Mouse (Mus musculus) hindbrain, embryonic 13.5 days (tissue): Measurements from ENCODE around the gene Atf6. TPM values are rescaled to one million over a fixed set of nuclear protein-coding genes. Genes with fewer than 3 reads are reported as not detected.

Experiments used
- ATAC-seq: fragments of 200-750 bp; cut with Nextera tagmentation; 2 replicates; pipeline ENCODE4 v1.8.0; 2017; ENCODE audit warnings: moderate TSS enrichment; ENCODE audit not compliant: low FRiP score
- H3K27ac ChIP-seq: fragments of 300-500 bp; sonication (generic); 2 replicates; pipeline ENCODE4 v1.5.1; 2015; ENCODE audit warnings: inconsistent platforms, mild to moderate bottlenecking, moderate library complexity
- H3K27me3 ChIP-seq: fragments of 300-500 bp; sonication (generic); 2 replicates; pipeline ENCODE4 v1.6.1; 2015; ENCODE audit warnings: mild to moderate bottlenecking, inconsistent platforms
- H3K36me3 ChIP-seq: fragments of 300-500 bp; sonication (generic); 2 replicates; pipeline ENCODE4 v1.6.1; 2015; ENCODE audit warnings: mild to moderate bottlenecking, inconsistent platforms
- H3K4me1 ChIP-seq: fragments of 300-500 bp; sonication (generic); replicated peaks from 2 replicates; pipeline ENCODE4 v1.6.1; 2015; ENCODE audit warnings: inconsistent platforms
- H3K4me2 ChIP-seq: fragments of 300-500 bp; sonication (generic); 2 replicates; pipeline ENCODE4 v1.6.1; 2015; ENCODE audit warnings: inconsistent platforms, mild to moderate bottlenecking, moderate library complexity
- H3K4me3 ChIP-seq: fragments of 300-500 bp; sonication (generic); 2 replicates; pipeline ENCODE4 v1.5.1; 2015; ENCODE audit warnings: mild to moderate bottlenecking, inconsistent platforms
- H3K9ac ChIP-seq: fragments of 300-500 bp; sonication (generic); 2 replicates; pipeline ENCODE4 v1.6.1; 2015; ENCODE audit warnings: mild to moderate bottlenecking, inconsistent platforms
- H3K9me3 ChIP-seq: fragments of 300-500 bp; sonication (generic); 2 replicates; pipeline ENCODE4 v1.6.1; 2016; ENCODE audit warnings: inconsistent platforms
- WGBS: fragments of 180-500 bp; shearing (Covaris S2); methylation state at CpG from one replicate; pipeline ENCODE4 v1.1.7; 2015; 5-methylcytosine and 5-hydroxymethylcytosine counted together
- polyA plus RNA-seq: library from polyadenylated mRNA; unstranded; fragments of >200 nt; fragmentation: Nextera tagmentation; extraction: Ambion mirVana; gene quantifications from 2 replicates; pipeline ENCODE4 v1.2.1, GENCODE M21; 2015

Atf6 gene
- polyA plus RNA-seq, 1 experiment from 2014 or later: 7.5 TPM

DNA sequence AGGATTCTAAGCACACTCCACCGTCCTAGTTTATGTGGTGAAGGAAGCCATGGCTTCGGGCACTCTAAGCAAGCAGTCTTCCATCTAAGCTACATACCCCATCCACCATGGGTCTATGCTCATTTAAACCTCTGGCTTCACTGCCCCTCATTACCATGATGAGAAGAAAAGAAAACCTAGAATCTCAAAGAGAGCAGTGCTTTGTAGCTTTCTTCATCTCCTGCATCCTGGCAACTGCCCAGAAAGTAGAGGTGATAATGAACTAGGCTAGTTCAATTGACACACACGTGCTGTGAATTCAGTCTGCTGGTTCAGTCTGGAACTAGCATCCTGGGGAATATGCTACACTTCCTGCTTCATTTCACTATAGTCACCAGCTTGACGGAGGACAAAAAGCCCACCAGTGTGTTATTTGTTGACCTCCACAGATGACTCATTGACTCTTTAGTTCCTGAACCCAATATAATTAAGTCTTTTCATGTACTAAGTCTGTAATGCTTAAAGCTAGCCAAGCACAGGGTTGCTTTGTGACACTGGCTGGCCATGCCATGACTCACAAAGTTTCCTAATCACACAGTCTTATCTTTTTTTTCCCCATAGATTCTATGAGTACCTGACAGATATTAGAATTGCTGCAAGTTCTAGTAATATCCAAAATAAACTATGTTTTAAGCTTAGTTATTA is 162.5 kb downstream of the Atf6 start:
- no peak for ATAC-seq
- no peak overlapping the region for H3K27ac ChIP-seq
- H3K4me3 ChIP-seq: no peak overlapping the region
- H3K4me1 ChIP-seq: no peaks in the 10 kb centered on the region; the same call in 1 of the 2 replicates
- H3K9me3 ChIP-seq: no peaks in the 10 kb centered on the region
- H3K27me3 ChIP-seq: no peaks in the 10 kb centered on the region
- no peak overlapping the region for H3K9ac ChIP-seq
- H3K36me3 ChIP-seq: peaks cover 17% of the 10 kb centered on the region
- WGBS: 75% methylated on average over 4 of the region's 4 CpGs
- no peak overlapping the region for H3K4me2 ChIP-seq

DNA sequence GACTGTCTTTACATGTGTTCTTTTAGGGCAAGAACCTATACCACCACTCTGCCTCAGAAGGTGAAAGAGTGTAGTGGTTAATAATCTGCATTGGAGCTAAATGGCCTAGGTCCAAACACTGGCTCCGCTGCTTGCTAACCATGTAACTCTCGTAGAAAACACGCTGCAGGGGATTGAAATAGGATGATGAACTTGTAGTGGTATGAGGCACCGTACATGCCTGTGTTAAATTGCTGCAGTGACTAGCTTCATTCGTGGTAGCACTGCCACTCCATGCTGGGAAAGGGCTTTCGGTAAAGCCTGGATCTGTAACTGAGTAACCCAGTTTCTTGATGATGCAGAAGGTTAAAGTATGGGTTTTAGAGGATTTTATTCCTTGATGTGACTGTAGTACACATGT is 163.5 kb downstream of the Atf6 start:
- no peak overlapping the region for H3K27ac ChIP-seq
- H3K9ac ChIP-seq: no peak overlapping the region
- no peaks in the 10 kb centered on the region for H3K9me3 ChIP-seq
- H3K4me2 ChIP-seq: no peak overlapping the region
- ATAC-seq: no peak
- peaks cover 12% of the 10 kb centered on the region for H3K36me3 ChIP-seq
- no peak overlapping the region for H3K4me3 ChIP-seq
- H3K27me3 ChIP-seq: no peaks in the 10 kb centered on the region
- WGBS: 94% methylated on average over 6 of the region's 6 CpGs
- H3K4me1 ChIP-seq: no peaks in the 10 kb centered on the region; the same call in 1 of the 2 replicates

GRCm38 (mm10) chr1:170702958-170703357 is 164.6 kb downstream of the Atf6 start:
- no peaks in the 10 kb centered on the region for H3K9me3 ChIP-seq
- peaks cover 5% of the 10 kb centered on the region for H3K36me3 ChIP-seq
- H3K9ac ChIP-seq: no peak overlapping the region
- H3K4me1 ChIP-seq: no peaks in the 10 kb centered on the region; the same call in 1 of the 2 replicates
- H3K27me3 ChIP-seq: no peaks in the 10 kb centered on the region
- 91% methylated on average over 6 of the region's 6 CpGs for WGBS
- H3K27ac ChIP-seq: no peak overlapping the region
- no peak overlapping the region for H3K4me3 ChIP-seq
- no peak overlapping the region for H3K4me2 ChIP-seq
- no peak for ATAC-seq

GRCm38 (mm10) chr1:170702263-170702662 is 165.3 kb downstream of the Atf6 start:
- Histone ChIP-seq H3K4me2 (no peak overlapping the region), H3K36me3 (no peaks in the 10 kb centered on the region), H3K9ac (no peak overlapping the region), H3K27me3 (no peaks in the 10 kb centered on the region), H3K9me3 (no peaks in the 10 kb centered on the region), H3K4me1 (no peaks in the 10 kb centered on the region; the same call in 1 of the 2 replicates), H3K27ac (no peak overlapping the region), H3K4me3 (no peak overlapping the region)
- ATAC-seq: no peak
- 73% methylated on average over 2 of the region's 2 CpGs for WGBS

DNA sequence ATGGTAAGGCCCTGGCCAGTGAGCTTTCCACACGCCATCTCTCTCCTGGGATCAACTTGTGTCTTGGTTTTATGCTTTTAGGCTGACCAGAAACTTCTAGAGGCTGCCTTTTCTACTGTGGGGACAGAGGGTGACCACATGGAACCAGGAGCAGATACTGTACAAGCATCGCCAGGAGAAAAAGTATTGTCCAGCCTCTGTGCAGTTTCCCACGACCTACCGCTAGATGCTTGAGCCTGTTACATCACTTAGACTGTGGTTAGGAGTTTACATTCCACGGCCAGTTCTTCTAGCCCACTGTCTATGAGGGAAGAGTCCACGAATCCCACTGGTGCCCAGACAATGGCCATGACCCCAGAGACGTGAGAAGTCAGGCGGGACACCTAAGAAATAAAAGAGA is 166.0 kb downstream of the Atf6 start:
- Histone ChIP-seq H3K9ac (no peak overlapping the region), H3K27me3 (no peaks in the 10 kb centered on the region), H3K4me2 (no peak overlapping the region), H3K4me1 (no peaks in the 10 kb centered on the region; the same call in 1 of the 2 replicates), H3K36me3 (no peaks in the 10 kb centered on the region), H3K4me3 (no peak overlapping the region), H3K9me3 (no peaks in the 10 kb centered on the region), H3K27ac (no peak overlapping the region)
- ATAC-seq: no peak
- WGBS: 78% methylated on average over 8 of the region's 8 CpGs

- no peak for ATAC-seq
- H3K36me3 ChIP-seq: no peaks in the 10 kb centered on the region
- no peak overlapping the region for H3K27ac ChIP-seq
- H3K4me2 ChIP-seq: no peak overlapping the region
- H3K27me3 ChIP-seq: no peaks in the 10 kb centered on the region
- H3K4me3 ChIP-seq: no peak overlapping the region
- H3K9ac ChIP-seq: no peak overlapping the region
- WGBS: 63% methylated on average over 3 of the region's 3 CpGs
- H3K4me1 ChIP-seq: no peaks in the 10 kb centered on the region; the same call in 1 of the 2 replicates
- no peaks in the 10 kb centered on the region for H3K9me3 ChIP-seq
These were observed 166.4 kb downstream of the Atf6 start for GRCm38 (mm10) chr1:170701178-170701577.

DNA sequence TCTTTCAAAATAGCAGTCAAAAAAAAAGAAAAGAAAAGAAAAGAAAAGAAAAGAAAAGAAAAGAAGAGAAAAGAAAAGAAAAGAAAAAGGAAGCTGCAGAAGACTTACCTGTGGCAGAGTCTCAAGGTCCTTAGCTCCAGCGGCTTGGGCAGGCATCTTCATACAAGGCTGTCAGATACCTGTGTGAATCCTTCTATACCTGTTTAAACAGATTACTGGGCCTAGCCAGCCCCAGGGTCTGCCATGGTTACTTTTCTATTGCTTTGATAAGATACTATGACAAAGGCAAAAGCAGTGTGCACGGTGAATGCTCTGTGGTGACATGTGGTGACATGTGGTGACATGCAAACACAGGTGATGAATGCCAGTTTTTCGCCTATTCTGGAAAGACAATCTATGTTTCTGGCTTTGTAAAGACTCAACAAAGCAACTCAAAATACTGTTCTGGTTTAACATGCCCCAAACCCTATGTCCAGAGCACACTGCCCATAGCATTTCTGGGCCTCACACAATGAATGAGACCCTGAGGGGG is 167.0 kb downstream of the Atf6 start:
- H3K4me1 ChIP-seq: no peaks in the 10 kb centered on the region; the same call in 1 of the 2 replicates
- H3K27ac ChIP-seq: no peak overlapping the region
- no peaks in the 10 kb centered on the region for H3K36me3 ChIP-seq
- WGBS: 83% methylated on average over 3 of the region's 3 CpGs
- H3K4me3 ChIP-seq: no peak overlapping the region
- H3K9me3 ChIP-seq: no peaks in the 10 kb centered on the region
- H3K4me2 ChIP-seq: no peak overlapping the region
- no peak overlapping the region for H3K9ac ChIP-seq
- no peaks in the 10 kb centered on the region for H3K27me3 ChIP-seq
- ATAC-seq: no peak

DNA sequence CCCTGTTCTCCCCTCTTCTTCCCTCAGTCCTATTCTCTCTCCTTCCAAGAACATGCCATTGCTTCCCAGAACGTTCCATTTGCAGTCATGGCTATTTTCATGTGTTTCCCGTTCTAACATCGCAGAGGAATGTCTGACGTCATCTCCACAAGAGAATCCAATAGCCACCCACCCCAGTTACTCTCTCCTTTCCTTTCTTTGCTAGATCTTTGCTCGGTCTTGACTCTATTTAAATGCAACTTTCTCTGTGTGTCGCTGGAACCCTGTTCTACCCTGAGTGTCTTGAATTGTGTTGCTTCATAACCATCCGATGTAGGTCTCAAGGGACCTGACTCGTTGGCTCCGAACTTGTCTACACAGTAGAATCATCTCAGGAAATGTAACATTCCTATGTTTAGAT is 168.0 kb downstream of the Atf6 start:
- 89% methylated on average over 9 of the region's 9 CpGs for WGBS

DNA sequence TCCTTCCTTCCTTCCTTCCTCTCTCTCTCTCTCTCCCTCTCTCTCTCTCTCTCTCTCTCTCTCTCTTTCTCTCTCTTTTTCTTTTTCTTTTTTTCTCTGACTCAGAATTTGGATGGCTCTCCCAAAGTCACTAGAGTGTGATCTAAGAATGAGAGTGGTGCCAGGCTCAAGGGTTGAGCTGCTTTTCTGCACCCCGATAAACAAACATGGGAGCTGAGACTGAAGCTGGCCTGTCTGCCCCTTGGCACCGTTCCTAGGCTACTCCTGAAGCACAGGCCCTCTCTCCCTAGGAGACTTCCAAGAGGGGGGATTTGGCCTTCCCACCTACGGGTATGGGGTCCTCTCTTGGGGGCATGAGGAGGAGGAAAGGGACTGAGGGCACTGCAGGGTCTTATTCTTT is 168.8 kb downstream of the Atf6 start:
- Histone ChIP-seq H3K27ac (no peak overlapping the region), H3K4me3 (no peak overlapping the region), H3K27me3 (no peaks in the 10 kb centered on the region), H3K9ac (no peak overlapping the region), H3K9me3 (no peaks in the 10 kb centered on the region), H3K36me3 (no peaks in the 10 kb centered on the region), H3K4me1 (no peaks in the 10 kb centered on the region; the same call in 1 of the 2 replicates), H3K4me2 (no peak overlapping the region)
- no peak for ATAC-seq
- 79% methylated on average over 3 of the region's 3 CpGs for WGBS

More for the DNA sequence above, 168.0 kb downstream of the Atf6 start:
- Histone ChIP-seq H3K27me3 (no peaks in the 10 kb centered on the region), H3K27ac (no peak overlapping the region), H3K36me3 (no peaks in the 10 kb centered on the region), H3K4me1 (no peaks in the 10 kb centered on the region; the same call in 1 of the 2 replicates), H3K9me3 (no peaks in the 10 kb centered on the region), H3K4me3 (no peak overlapping the region), H3K9ac (no peak overlapping the region), H3K4me2 (no peak overlapping the region)
- no peak for ATAC-seq

DNA sequence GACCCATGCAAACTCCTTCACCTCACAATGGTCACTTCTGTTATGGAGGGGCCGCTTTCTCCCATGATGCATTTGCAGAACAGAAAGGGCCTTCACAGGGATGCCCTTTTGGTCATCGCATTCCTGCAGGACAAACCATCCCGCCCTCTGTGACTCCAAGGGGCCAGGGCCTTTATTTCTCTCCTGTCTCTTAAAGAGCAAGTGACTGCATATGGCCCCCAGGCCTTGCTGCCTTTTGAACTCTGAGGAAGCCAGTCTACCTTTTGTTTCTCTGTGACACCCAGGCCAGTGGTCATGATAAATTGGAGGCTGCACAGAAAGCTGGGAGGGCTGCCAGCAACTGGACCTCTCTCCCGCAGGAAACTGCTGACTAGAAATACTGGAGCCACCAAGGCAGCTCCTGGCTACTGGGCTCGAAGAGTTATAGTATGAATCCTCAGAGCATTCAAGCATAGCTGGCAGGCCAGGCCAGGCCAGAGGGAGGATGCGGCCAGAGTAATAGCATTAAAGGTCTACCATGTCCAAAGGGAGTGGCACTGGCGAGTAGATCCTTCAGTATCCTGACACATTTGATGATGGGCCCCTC is 169.7 kb downstream of the Atf6 start:
- Histone ChIP-seq H3K27me3 (no peaks in the 10 kb centered on the region), H3K4me1 (no peaks in the 10 kb centered on the region; the same call in 1 of the 2 replicates)
- 55% methylated on average over 7 of the region's 7 CpGs for WGBS

GRCm38 (mm10) chr1:170696996-170697395 is 170.6 kb downstream of the Atf6 start:
- Histone ChIP-seq H3K27ac (no peak overlapping the region), H3K27me3 (no peaks in the 10 kb centered on the region), H3K9me3 (no peaks in the 10 kb centered on the region), H3K9ac (no peak overlapping the region), H3K4me1 (no peaks in the 10 kb centered on the region; the same call in 1 of the 2 replicates), H3K4me3 (no peak overlapping the region), H3K4me2 (no peak overlapping the region), H3K36me3 (no peaks in the 10 kb centered on the region)
- no peak for ATAC-seq
- WGBS: 97% methylated on average over 8 of the region's 8 CpGs

More for the DNA sequence above, 169.7 kb downstream of the Atf6 start:
- no peak for ATAC-seq
- Histone ChIP-seq H3K4me2 (no peak overlapping the region), H3K9me3 (no peaks in the 10 kb centered on the region), H3K36me3 (no peaks in the 10 kb centered on the region), H3K27ac (no peak overlapping the region), H3K9ac (no peak overlapping the region), H3K4me3 (no peak overlapping the region)

- no peaks in the 10 kb centered on the region for H3K36me3 ChIP-seq
- H3K4me2 ChIP-seq: no peak overlapping the region
- no peaks in the 10 kb centered on the region for H3K27me3 ChIP-seq
- no peak for ATAC-seq
- no peak overlapping the region for H3K9ac ChIP-seq
- H3K4me1 ChIP-seq: no peaks in the 10 kb centered on the region
- WGBS: 63% methylated on average over 6 of the region's 6 CpGs
- no peak overlapping the region for H3K27ac ChIP-seq
- no peaks in the 10 kb centered on the region for H3K9me3 ChIP-seq
- no peak overlapping the region for H3K4me3 ChIP-seq
These were observed 172.2 kb downstream of the Atf6 start for GRCm38 (mm10) chr1:170695326-170695725.
